Mouse (Mus musculus) MEL (cell line): Measurements from ENCODE around the gene Zmym2. TPM values are rescaled to one million over a fixed set of nuclear protein-coding genes. Genes with fewer than 3 reads are reported as not detected.
"Not testable (repeated sequence)": the region's sequence is repeated elsewhere in the genome, so short reads cannot be mapped to it uniquely, and the experiment has no call there.

Experiments
- DNase-seq: peaks from one replicate; pipeline ENCODE4 v3.0.0; 2011; ENCODE audit warnings: low read depth, low spot score
- H3K27ac ChIP-seq: 2 replicates; pipeline ENCODE4 v1.5.1; 2012; ENCODE audit warnings: low read depth, mild to moderate bottlenecking, control low read depth, low read length, moderate library complexity; ENCODE audit not compliant: control insufficient read depth
- H3K27me3 ChIP-seq, 2 experiments: fragments of 150-350 bp in 1 of 2; sonication (generic) in 1 of 2; 2 replicates each; pipeline ENCODE4 v1.6.1; 2012; ENCODE audit warnings: low read length in 2 of 2, mild to moderate bottlenecking in 2 of 2, improper control_type of control experiment in 1 of 2, moderate library complexity in 1 of 2; ENCODE audit not compliant: insufficient read depth in 2 of 2, control insufficient read depth in 1 of 2
- H3K36me3 ChIP-seq, 2 experiments: 2 replicates each; pipeline ENCODE4 v1.6.1; 2012 to 2014; ENCODE audit warnings: low read length in 2 of 2, improper control_type of control experiment in 1 of 2, inconsistent platforms in 1 of 2, mild to moderate bottlenecking in 1 of 2; ENCODE audit not compliant: insufficient read depth in 2 of 2, control insufficient read depth in 1 of 2
- H3K4me1 ChIP-seq, 2 experiments: fragments of 150-350 bp in 1 of 2; sonication (generic) in 1 of 2; 2 replicates each; pipeline ENCODE4 v1.6.1; 2012; ENCODE audit warnings: low read length in 2 of 2, improper control_type of control experiment in 1 of 2, mild to moderate bottlenecking in 1 of 2; ENCODE audit not compliant: insufficient read depth in 2 of 2, control insufficient read depth in 1 of 2
- H3K4me3 ChIP-seq, 2 experiments: fragments of 150-350 bp in 1 of 2; sonication (generic) in 1 of 2; 2 replicates each; pipeline ENCODE4 v1.5.1; 2012; ENCODE audit warnings: low read depth in 2 of 2, low read length in 2 of 2, mild to moderate bottlenecking in 2 of 2, moderate library complexity in 2 of 2, control low read depth in 1 of 2, improper control_type of control experiment in 1 of 2; ENCODE audit not compliant: control insufficient read depth in 1 of 2, insufficient read depth in 1 of 2
- H3K79me2 ChIP-seq: 2 replicates; pipeline ENCODE4 v1.6.1; 2012; ENCODE audit warnings: mild to moderate bottlenecking, low read length, moderate library complexity; ENCODE audit not compliant: control insufficient read depth, poor library complexity, insufficient read depth
- H3K9ac ChIP-seq: 2 replicates; pipeline ENCODE4 v1.6.1; 2012; ENCODE audit warnings: low read depth, mild to moderate bottlenecking, control low read depth, low read length, moderate library complexity; ENCODE audit not compliant: control insufficient read depth, poor library complexity, severe bottlenecking
- H3K9me3 ChIP-seq: fragments of 150-350 bp; sonication (generic); replicated peaks from 2 replicates; pipeline ENCODE4 v1.6.1; 2012; ENCODE audit warnings: mild to moderate bottlenecking, low read length, improper control_type of control experiment, moderate library complexity; ENCODE audit not compliant: insufficient read depth
- CHD1 ChIP-seq: IDR thresholded peaks from 2 replicates; pipeline ENCODE4 v1.6.1; 2012; ENCODE audit warnings: low read depth, mild to moderate bottlenecking, inconsistent platforms, low read length, improper control_type of control experiment
- CHD2 ChIP-seq: IDR thresholded peaks from 2 replicates; pipeline ENCODE4 v1.6.1; 2011; ENCODE audit warnings: low read length, improper control_type of control experiment
- CTCF ChIP-seq, 3 experiments: IDR thresholded peaks in 2 of 3; conservative IDR thresholded peaks in 1 of 3; 2 replicates each; pipeline ENCODE4 v1.5.1; 2011 to 2012; ENCODE audit warnings: low read length in 3 of 3, low read depth in 2 of 3, mild to moderate bottlenecking in 2 of 3, improper control_type of control experiment in 1 of 3, inconsistent platforms in 1 of 3, mixed read lengths in 1 of 3, moderate library complexity in 1 of 3; ENCODE audit not compliant: control insufficient read depth in 1 of 3, insufficient read depth in 1 of 3, poor library complexity in 1 of 3, severe bottlenecking in 1 of 3
- ELF1 ChIP-seq: IDR thresholded peaks from 2 replicates; pipeline ENCODE4 v1.6.1; 2014; ENCODE audit warnings: low read depth, mild to moderate bottlenecking, inconsistent platforms, low read length, improper control_type of control experiment, moderate library complexity
- MAZ ChIP-seq: IDR thresholded peaks from 2 replicates; pipeline ENCODE4 v1.6.1; 2012; ENCODE audit warnings: low read depth, mild to moderate bottlenecking, inconsistent platforms, low read length, improper control_type of control experiment
- MXI1 ChIP-seq: IDR thresholded peaks from 2 replicates; pipeline ENCODE4 v1.6.1; 2011; ENCODE audit warnings: mild to moderate bottlenecking, low read depth, low read length, improper control_type of control experiment
- NELFE ChIP-seq: IDR thresholded peaks from 2 replicates; pipeline ENCODE4 v1.6.1; 2011; ENCODE audit warnings: low read depth, low read length, improper control_type of control experiment
- POLR2A ChIP-seq, 2 experiments: IDR thresholded peaks; 2 replicates each; pipeline ENCODE4 v1.6.1; 2011 to 2012; ENCODE audit warnings: low read length in 2 of 2, mild to moderate bottlenecking in 2 of 2, control low read depth in 1 of 2, improper control_type of control experiment in 1 of 2, low read depth in 1 of 2, moderate library complexity in 1 of 2; ENCODE audit not compliant: control insufficient read depth in 1 of 2, insufficient read depth in 1 of 2, poor library complexity in 1 of 2
- POLR2AphosphoS2 ChIP-seq: IDR thresholded peaks from 2 replicates; pipeline ENCODE4 v1.6.1; 2011; ENCODE audit warnings: low read length, improper control_type of control experiment
- RCOR1 ChIP-seq: IDR thresholded peaks from 2 replicates; pipeline ENCODE4 v1.6.1; 2012; ENCODE audit warnings: low read depth, mild to moderate bottlenecking, inconsistent platforms, low read length, improper control_type of control experiment
- SIN3A ChIP-seq: IDR thresholded peaks from 2 replicates; pipeline ENCODE4 v1.6.1; 2012; ENCODE audit warnings: low read length, improper control_type of control experiment, inconsistent platforms
- TBP ChIP-seq: IDR thresholded peaks from 2 replicates; pipeline ENCODE4 v1.8.0; 2011; ENCODE audit warnings: low read depth, low read length, improper control_type of control experiment
- ZMIZ1 ChIP-seq: IDR thresholded peaks from 2 replicates; pipeline ENCODE4 v1.6.1; 2012; ENCODE audit warnings: low read depth, mild to moderate bottlenecking, inconsistent platforms, low read length, improper control_type of control experiment, moderate library complexity
- polyA plus RNA-seq, 2 experiments: library from polyadenylated mRNA; stranded (reverse) in 1 of 2; unstranded in 1 of 2; fragments of >175 nt in 1 of 2; fragments of >200 nt in 1 of 2; gene quantifications; 2 replicates each; pipeline versions ENCODE4 v1.2.1 to v1.2.4; 2012; ENCODE audit warnings: low replicate concordance in 2 of 2, low read depth in 1 of 2; ENCODE audit not compliant: insufficient read length in 2 of 2, insufficient read depth in 1 of 2, missing spikeins in 1 of 2
- total RNA-seq: library from RNA; depleted of rRNA; stranded (reverse); fragments of 300-350 nt; gene quantifications from 2 replicates; pipeline ENCODE4 v1.2.3, GENCODE M21; 2012

The Zmym2 gene
- total and polyA plus RNA-seq, 3 experiments: 9.8 to 407 (median 27.7) TPM

GRCm38 (mm10) chr14:56885308-56885771 is 1.1 kb upstream of the Zmym2 start:
- peak; percentile 96 for DNase-seq

GRCm38 (mm10) chr14:56885986-56886593 is 363 bp upstream of the Zmym2 start:
- peak; percentile 69 for DNase-seq
- H3K27ac ChIP-seq: 0 out of 2 replicates have a peak overlapping the region, but pooled peaks have one; percentile 19

More at GRCm38 (mm10) chr14:56885308-56885771, 1.1 kb upstream of the Zmym2 start:
- H3K27ac ChIP-seq: peak overlapping the region; percentile 64
- no peaks in the 10 kb centered on the region for H3K27me3 ChIP-seq
- peaks cover 22% of the 10 kb centered on the region for H3K79me2 ChIP-seq
- peaks cover 0 to 4% of the 10 kb centered on the region in 2 experiments; a peak in 1 of 4 replicates for H3K4me1 ChIP-seq
- no peaks in the 10 kb centered on the region for H3K9me3 ChIP-seq
- peak overlapping the region; percentile 66 to 74 for H3K4me3 ChIP-seq
- no peak for TF ChIP-seq ZMIZ1
- TF ChIP-seq RCOR1: no peak
- TF ChIP-seq NELFE: peak; percentile 44
- peak; percentile 40; the same call in 1 of the 2 replicates for TF ChIP-seq SIN3A
- no peak for TF ChIP-seq POLR2AphosphoS2
- no peak for TF ChIP-seq CHD1
- TF ChIP-seq POLR2A (IDR thresholded peaks at IDR 0.05; ENCODE audit: control insufficient read depth in 1 of 2, insufficient read depth in 1 of 2, low read depth in 1 of 2, low read length in 2 of 2, poor library complexity in 1 of 2): peak in 1 of 2 experiments; percentile 55; a peak in 1 of 4 replicates
- TF ChIP-seq ELF1: no peak
- peak; percentile 32 to 75 (median 60) for TF ChIP-seq CTCF (IDR thresholded peaks at IDR 0.05 in 2 of 3, conservative IDR thresholded peaks at IDR 0.05 in 1 of 3; ENCODE audit: control insufficient read depth in 1 of 3, insufficient read depth in 1 of 3, low read depth in 2 of 3, low read length in 3 of 3, poor library complexity in 1 of 3, severe bottlenecking in 1 of 3)
- H3K36me3 ChIP-seq: peaks cover 2 to 16% of the 10 kb centered on the region in 2 experiments; a peak in 3 of 4 replicates
- H3K9ac ChIP-seq: peak overlapping the region; percentile 87

GRCm38 (mm10) chr14:56887514-56887880 is 1.0 kb downstream of the Zmym2 start:
- Histone ChIP-seq H3K27ac (peak overlapping the region; percentile 95), H3K36me3 (peaks cover 4 to 17% of the 10 kb centered on the region in 2 experiments; a peak in 3 of 4 replicates), H3K9ac (peak overlapping the region; percentile 98), H3K4me3 (peak overlapping the region; percentile 55 to 79), H3K27me3 (no peaks in the 10 kb centered on the region), H3K9me3 (no peaks in the 10 kb centered on the region), H3K79me2 (peaks cover 27% of the 10 kb centered on the region), H3K4me1 (peaks cover 0 to 4% of the 10 kb centered on the region in 2 experiments; a peak in 1 of 4 replicates)
- TF ChIP-seq CHD2 (peak; percentile 33; the same call in 1 of the 2 replicates), MXI1 (peak; percentile 41; the same call in 1 of the 2 replicates), TBP (no peak)
- no peak for DNase-seq

More at GRCm38 (mm10) chr14:56885986-56886593, 363 bp upstream of the Zmym2 start:
- H3K4me1 ChIP-seq: not testable (repeated sequence)
- peak overlapping the region; percentile 87 for H3K9ac ChIP-seq
- peaks cover 4 to 17% of the 10 kb centered on the region in 2 experiments; a peak in 3 of 4 replicates for H3K36me3 ChIP-seq
- TF ChIP-seq NELFE (peak; percentile 37), POLR2A (IDR thresholded peaks at IDR 0.05; ENCODE audit: control insufficient read depth in 1 of 2, insufficient read depth in 1 of 2, low read depth in 1 of 2, low read length in 2 of 2, poor library complexity in 1 of 2) (peak; percentile 21 to 50; a peak in 2 of 4 replicates), MAZ (peak; percentile 83)
- TF ChIP-seq, all 39 proteins: peak for 3; not testable (repeated sequence) for 36
- H3K9me3 ChIP-seq, H3K27me3 ChIP-seq: not testable (repeated sequence)
- Histone ChIP-seq H3K4me3 (peak overlapping the region; percentile 65 to 74), H3K79me2 (peaks cover 26% of the 10 kb centered on the region)
